Mouse (Mus musculus): ENCODE data around the gene Serpina3k. TPM values are rescaled to one million over a fixed set of nuclear protein-coding genes. Genes with fewer than 3 reads are reported as not detected.

Gene Serpina3k
- total RNA-seq (2023) = not detected

GRCm38 (mm10) chr12:104338226-104338625 lies at the start of gene Serpina3k, which contains the start of gene Serpina3m:
Gene Serpina3k, plus strand, starts transcription at chr12:104338486.
Gene Serpina3m, plus strand, starts transcription at chr12:104338486.

GRCm38 (mm10) chr12:104314253-104314652 lies 24.0 kb upstream of the Serpina3k start, which contains the start of gene Serpina3j:
Gene Serpina3j, plus strand, starts transcription at chr12:104314553.

Other genes with a start within 250 kb of the Serpina3k start
- not detected for gene Serpina5, start 237.4 kb upstream of the Serpina3k start, total RNA-seq (2023)
- not detected for gene Serpina3a, start 225.8 kb upstream of the Serpina3k start, total RNA-seq (2023)
- not detected for gene Serpina3b, start 210.5 kb upstream of the Serpina3k start, total RNA-seq (2023)
- gene Serpina3c, start 184.6 kb upstream of the Serpina3k start, total RNA-seq (2023) = not detected
- gene Serpina3f, start 123.9 kb upstream of the Serpina3k start, total RNA-seq (2023) = 1 to 10 TPM; 2.7 to 7.2 TPM
- gene Serpina3g, start 102.2 kb upstream of the Serpina3k start, total RNA-seq (2023) = 10 to 100 TPM; 29.4 to 49.8 TPM
- gene Serpina3i, start 75.4 kb upstream of the Serpina3k start, total RNA-seq (2023) = 1 to 10 TPM in 1 of 2 experiments, not detected in 1; 1.0 TPM
- not detected for gene Serpina3j, start 23.9 kb upstream of the Serpina3k start, total RNA-seq (2023)
- gene Serpina3m, start within 50 bp of the Serpina3k start, total RNA-seq (2023) = not detected
- gene Serpina3n, start 68.2 kb downstream of the Serpina3k start, total RNA-seq (2023) = not detected
- not detected for gene Gsc, start 134.8 kb downstream of the Serpina3k start, total RNA-seq (2023)

Data from T-cell, adult 66 days (primary cell).